Mouse (Mus musculus): ENCODE results near the gene Fabp1.

Fabp1 gene

GRCm38 (mm10) chr6:71199612-71200011 is at the start of gene Fabp1:
Gene Fabp1 (plus strand): TSS chr6:71199827.
- no peak for DNase-seq (ENCODE audit: low spot score in 2 of 2)

DNA sequence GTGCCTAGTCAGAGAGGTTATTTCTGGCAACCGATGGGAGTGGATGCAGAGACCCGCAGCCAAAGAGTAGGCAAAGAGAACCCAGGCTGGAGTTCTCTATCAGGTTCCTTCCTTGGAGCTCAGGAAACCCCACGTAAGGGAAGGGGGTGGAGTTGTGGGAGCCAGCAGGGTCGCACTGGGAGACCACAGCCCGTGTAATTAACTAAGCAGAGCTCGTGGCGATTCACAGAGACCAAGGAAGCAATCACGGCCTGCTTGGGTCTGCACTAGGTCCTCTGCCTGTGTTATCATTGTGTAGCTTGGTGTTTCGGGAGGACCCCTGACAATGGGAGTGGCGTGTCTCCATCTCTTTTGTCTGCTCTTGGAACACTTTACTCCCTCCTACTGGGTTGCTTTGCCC is 48.5 kb upstream of the Fabp1 start:
- no peak for DNase-seq (ENCODE audit: low spot score in 2 of 2)

- DNase-seq (ENCODE audit: low spot score in 2 of 2): no peak
These were observed 46.1 kb upstream of the Fabp1 start for GRCm38 (mm10) chr6:71153486-71153885.

DNA sequence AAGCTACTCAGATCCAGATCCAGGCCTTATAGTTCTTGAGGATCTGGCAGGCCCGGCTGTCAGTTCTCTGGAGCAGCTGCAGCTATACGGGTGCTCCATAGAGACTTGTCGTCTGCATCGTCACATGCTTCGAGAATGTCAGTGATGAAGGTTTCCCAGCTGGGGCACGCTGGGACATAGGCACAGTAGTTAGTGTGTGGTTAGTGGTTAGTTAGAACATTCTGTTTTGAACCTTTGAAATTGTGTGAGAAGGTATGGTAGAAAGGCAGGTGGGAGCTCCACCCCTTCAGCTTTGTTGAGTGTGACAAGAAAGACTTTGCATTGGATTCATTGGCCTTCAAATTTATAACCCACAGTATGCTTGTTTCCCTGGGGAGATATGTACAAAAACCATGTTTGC is 44.8 kb upstream of the Fabp1 start:
- peak; percentile 59 to 65 for DNase-seq (ENCODE audit: low spot score in 2 of 2)

- DNase-seq (ENCODE audit: low spot score in 2 of 2): peak in 1 of 2 experiments; percentile 52
These were observed 42.8 kb upstream of the Fabp1 start for GRCm38 (mm10) chr6:71156674-71157326.

- DNase-seq (ENCODE audit: low spot score in 2 of 2): no peak
These were observed 38.3 kb upstream of the Fabp1 start for GRCm38 (mm10) chr6:71161290-71161689.

GRCm38 (mm10) chr6:71162269-71162668 is 37.4 kb upstream of the Fabp1 start:
- peak in 1 of 2 experiments; percentile 51 for DNase-seq (ENCODE audit: low spot score in 2 of 2)

DNA sequence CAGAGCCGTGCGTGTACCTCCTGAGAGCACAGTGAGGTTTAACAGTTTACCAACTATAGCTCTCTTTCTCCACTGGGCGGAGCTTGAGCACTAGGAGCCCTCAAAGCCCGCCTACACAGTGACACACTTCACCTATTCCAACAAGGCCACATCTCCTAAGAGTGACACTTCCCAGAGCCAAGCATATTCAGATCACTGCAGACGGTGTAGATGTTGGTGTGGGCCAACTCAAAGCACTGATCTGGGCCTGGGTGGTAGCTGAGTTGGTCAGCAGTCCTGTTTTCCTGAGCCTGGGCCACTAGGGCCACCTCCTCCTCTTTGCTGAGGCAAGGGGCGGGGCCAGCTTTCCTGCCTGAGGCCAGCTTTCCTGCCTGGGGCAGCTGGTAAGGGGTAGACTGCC is 35.2 kb upstream of the Fabp1 start:
- DNase-seq (ENCODE audit: low spot score in 2 of 2): peak; percentile 50 to 61

DNA sequence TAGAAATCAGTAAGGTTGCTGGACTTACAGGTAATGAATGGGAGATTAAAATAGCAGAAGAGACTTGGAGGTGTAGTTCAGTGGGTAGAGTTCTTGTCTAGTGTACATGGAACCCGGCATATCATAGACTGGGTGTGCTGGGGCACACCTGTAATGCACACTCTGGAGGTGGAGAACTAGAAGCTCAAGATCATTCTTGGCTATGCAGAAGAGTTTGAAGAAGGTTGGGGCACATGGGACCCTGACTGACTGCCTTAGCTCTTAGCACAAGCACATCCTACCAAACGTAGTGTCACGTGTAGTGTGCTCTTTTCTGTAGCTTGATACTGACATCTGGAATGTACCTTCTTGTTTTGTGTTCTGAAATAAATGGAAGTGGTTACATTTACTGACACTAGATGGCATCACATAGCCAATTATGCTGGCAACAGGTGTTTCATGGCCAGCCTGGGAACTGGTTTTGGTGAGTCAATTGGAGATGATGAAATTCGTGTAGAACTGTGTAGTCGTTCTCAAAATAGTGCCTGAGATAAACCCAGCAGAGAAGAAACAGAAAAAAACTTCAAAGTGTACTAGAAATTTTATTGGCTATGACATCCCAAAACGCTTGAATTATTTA is 33.0 kb upstream of the Fabp1 start:
- DNase-seq (ENCODE audit: low spot score in 2 of 2): peak in 1 of 2 experiments; percentile 55

- no peak for DNase-seq (ENCODE audit: low spot score in 2 of 2)
These were observed 26.6 kb upstream of the Fabp1 start for GRCm38 (mm10) chr6:71172812-71173580.

DNA sequence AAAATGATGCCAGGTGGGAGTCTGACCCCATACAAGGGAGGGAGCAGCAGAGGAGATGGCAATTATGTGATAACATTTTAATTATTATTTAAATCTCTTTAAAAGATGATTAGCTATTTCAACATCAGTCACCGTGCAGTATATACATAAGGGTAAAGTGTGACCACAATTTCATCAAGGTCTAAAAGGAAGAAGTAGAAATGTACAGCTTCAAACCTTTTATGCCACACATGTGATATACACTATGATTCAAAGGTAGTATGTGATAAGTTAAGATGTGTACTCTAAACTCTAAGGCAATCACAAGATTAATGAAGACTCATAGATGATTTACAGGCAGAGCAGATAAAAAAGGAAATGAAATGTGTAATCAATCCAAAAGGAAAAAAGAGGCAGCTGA is 19.0 kb upstream of the Fabp1 start:
- DNase-seq (ENCODE audit: low spot score in 2 of 2): no peak

DNA sequence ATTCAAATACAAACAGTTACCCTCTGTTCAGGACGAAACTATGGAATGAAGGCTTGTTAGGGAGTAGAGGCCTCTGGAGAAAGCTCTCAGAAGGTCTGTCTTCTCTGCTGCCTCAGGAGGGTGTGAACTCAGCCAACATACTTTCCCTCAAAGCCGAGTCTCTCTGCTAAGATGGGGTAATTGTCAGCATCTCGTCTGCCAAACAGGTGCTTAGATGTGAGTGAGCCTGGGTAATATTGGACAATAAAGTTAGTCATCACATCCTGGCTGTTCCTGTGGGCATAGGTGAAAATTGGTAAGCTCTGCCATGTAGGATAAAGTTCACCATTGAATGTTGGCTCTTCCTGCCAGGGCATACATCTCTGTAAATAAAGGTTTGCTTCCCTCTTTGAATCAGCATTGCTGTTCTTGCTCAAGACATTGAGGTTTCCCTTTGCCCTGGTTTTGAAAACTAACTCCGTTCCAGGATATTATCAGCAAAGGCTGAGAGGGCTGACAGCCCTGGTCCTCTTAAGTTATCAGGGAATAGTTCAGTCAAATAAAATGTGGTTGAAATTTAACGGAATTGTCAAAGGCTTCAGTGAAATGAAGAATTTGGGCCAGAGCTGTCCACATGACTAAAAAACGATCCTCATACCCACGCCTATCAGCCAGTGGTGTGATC is 14.6 kb upstream of the Fabp1 start:
- no peak for DNase-seq (ENCODE audit: low spot score in 2 of 2)

GRCm38 (mm10) chr6:71189578-71189977 is 10.0 kb upstream of the Fabp1 start:
- no peak for DNase-seq (ENCODE audit: low spot score in 2 of 2)

DNA sequence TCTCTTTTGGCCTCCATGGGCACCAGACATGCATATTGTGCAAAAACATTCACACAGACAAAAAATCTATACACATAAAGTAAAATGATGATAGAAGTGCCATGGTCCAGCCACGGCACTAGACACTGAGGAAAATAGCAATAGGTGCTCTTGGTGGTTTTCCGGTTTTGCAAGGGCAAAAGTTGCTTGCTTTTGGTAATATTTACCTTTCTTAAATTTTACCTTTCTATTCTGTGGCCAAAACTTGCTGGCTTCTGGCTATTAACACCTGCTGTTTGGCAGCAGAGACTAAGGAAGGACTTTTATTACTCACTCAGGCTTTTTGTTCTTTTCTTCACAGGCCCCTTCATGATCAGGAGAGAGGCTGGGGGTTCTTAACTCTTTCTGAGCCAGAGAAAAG is 9.1 kb upstream of the Fabp1 start:
- DNase-seq (ENCODE audit: low spot score in 2 of 2): no peak

DNA sequence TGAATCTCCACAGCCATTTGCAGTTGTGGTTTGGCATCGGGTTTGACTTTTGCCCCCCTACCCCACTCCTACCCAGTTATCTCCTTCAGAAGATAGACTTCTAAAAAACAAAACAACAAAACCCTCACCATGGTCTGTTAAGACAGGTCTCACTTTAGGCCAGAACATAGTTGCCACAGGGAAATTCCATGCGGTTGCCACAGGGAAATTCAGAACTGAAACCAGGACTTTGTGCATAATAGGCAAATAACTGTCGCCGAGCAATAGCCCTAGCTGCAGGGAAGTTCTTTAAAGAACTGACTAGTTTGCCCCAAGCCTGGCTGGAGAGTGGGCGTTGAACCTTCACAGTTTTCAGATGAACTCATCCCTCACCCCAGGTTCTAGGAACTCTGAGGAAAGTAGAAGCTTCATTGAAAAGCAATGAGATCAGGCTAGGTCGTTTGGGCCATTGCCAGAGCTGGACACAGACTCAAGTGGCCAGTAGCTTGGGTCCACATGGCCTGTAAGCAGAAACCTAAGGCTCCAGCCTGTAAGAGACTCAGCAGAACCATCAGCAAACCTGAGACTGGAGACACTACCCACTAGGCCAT is 6.4 kb upstream of the Fabp1 start:
- no peak for DNase-seq (ENCODE audit: low spot score in 2 of 2)

- no peak for DNase-seq (ENCODE audit: low spot score in 2 of 2)
These were observed 3.5 kb upstream of the Fabp1 start for GRCm38 (mm10) chr6:71196107-71196506.

DNA sequence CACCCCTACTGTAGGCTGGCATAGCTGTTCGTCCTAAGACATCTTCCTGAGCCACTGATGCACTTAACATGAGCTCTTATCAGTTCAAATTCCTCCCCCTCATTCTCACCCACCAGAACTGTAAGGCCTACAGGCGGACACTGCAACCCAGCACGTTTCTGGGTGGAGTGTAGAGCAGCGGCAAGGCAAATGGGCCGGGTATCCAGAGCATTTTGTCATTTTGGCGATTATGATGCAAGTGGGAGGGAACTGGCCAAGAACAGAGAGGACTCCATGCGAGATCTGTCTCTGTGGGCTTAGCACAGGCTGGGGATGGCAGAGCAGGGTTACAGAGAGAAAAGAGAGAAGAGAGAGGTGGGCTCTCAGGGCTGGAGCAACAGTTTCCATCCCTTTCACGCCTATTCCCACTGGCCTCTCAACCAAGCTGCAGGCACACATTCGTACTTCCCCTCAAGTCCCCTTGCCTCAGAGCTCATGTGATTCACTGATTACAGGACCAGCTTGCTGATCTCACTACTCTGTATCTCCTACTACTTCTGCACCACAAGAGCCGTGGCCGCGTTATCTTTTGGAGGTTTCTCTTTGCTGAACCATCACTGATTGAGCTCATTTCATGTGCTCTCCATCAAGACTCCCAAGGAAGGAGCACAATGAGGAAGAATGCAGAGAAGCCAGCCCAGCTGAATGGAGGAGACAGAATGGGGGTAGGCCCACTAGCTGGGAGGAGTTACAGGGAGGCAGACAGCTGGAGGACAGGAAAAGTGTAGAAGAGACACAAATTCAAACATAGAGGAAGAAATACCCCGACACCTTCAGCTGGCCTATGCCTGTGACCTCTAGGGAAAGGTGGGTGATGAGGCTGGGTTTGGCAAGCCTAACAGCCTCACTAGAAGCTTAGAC is 1.7 kb upstream of the Fabp1 start:
- no peak for DNase-seq (ENCODE audit: low spot score in 2 of 2)

- no peak for DNase-seq (ENCODE audit: low spot score in 2 of 2)
These were observed 2.3 kb downstream of the Fabp1 start for GRCm38 (mm10) chr6:71201925-71202324.

- no peak for DNase-seq (ENCODE audit: low spot score in 2 of 2)
These were observed 4.0 kb downstream of the Fabp1 start for GRCm38 (mm10) chr6:71203674-71204073.

DNA sequence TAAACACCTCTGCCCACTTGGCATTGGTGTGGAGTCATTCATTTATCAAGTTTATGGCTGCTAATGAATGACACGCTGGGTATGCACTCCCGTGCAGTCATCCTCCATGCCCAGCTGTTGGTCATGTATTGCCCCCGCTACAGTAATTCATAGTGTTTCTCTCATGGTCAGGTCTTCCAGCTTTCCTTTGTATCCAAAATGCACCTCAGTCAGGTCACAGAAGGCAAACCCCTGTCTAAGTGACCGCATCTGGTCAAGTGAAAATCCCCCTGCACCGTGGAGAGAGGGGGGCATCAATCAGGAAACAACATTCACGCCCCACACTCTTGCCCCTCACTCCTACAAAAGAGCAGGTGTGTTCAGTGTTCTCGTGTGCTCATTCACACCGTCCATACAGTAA is 4.5 kb downstream of the Fabp1 start:
- no peak for DNase-seq (ENCODE audit: low spot score in 2 of 2)

DNA sequence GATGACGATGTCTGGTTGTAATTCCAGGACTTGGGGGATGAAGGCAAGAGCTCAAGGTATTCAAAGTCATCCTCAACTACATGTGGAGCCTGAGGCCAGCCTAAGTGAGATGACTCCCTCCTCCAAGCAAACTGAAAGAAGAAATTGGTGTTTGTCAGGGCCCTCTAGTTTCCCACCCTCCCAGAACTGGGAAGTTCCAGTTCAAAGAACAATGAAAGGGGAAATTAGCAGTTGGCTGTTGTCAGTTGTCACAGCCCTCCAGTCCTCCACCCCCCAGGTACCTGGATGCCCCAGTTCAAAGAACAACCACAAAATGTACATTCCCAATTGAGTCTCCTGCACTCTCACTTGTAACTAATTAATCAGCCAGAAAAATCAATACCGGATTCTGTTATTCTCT is 9.1 kb downstream of the Fabp1 start:
- DNase-seq (ENCODE audit: low spot score in 2 of 2): no peak

Data from thymus, postnatal 10 days (tissue).